Mouse (Mus musculus): ENCODE data around the gene Paqr4.

Gene Paqr4

GRCm38 (mm10) chr17:23740598-23741021 is at the start of gene Paqr4:
Paqr4 (minus strand) TSS chr17:23740867.
- no peak for DNase-seq

GRCm38 (mm10) chr17:23789749-23790268 is 49.1 kb upstream of the Paqr4 start:
- no peak for DNase-seq

- DNase-seq, result no peak
These were observed 48.3 kb upstream of the Paqr4 start for GRCm38 (mm10) chr17:23788973-23789372.

GRCm38 (mm10) chr17:23786510-23786931 is 45.9 kb upstream of the Paqr4 start:
- DNase-seq, result no peak

- peak; percentile 98 for DNase-seq
These were observed 45.1 kb upstream of the Paqr4 start, which contains the start of gene Flywch2 for GRCm38 (mm10) chr17:23785561-23786471. Flywch2 (minus strand) TSS chr17:23786081.

- DNase-seq, result no peak
These were observed 42.7 kb upstream of the Paqr4 start for GRCm38 (mm10) chr17:23783352-23783751.

- DNase-seq, result no peak
These were observed 37.8 kb upstream of the Paqr4 start for GRCm38 (mm10) chr17:23778447-23778846.

GRCm38 (mm10) chr17:23777141-23777540 is 36.5 kb upstream of the Paqr4 start:
- DNase-seq, result no peak

- DNase-seq, result no peak
These were observed 35.5 kb upstream of the Paqr4 start for GRCm38 (mm10) chr17:23776216-23776615.

GRCm38 (mm10) chr17:23774090-23774489 is 33.4 kb upstream of the Paqr4 start:
- peak; percentile 97 for DNase-seq

- DNase-seq, result no peak
These were observed 33.0 kb upstream of the Paqr4 start for GRCm38 (mm10) chr17:23773676-23774075.

- peak; percentile 84 for DNase-seq
These were observed 31.5 kb upstream of the Paqr4 start for GRCm38 (mm10) chr17:23772219-23772556.

- peak; percentile 100 for DNase-seq
These were observed 30.9 kb upstream of the Paqr4 start, which contains the start of gene Flywch1 for GRCm38 (mm10) chr17:23771284-23772218. Flywch1 (minus strand) TSS chr17:23771602.

GRCm38 (mm10) chr17:23770896-23771283 is 30.2 kb upstream of the Paqr4 start:
- no peak for DNase-seq

- DNase-seq, result no peak
These were observed 29.8 kb upstream of the Paqr4 start for GRCm38 (mm10) chr17:23770493-23770892.

- DNase-seq, result no peak
These were observed 22.3 kb upstream of the Paqr4 start for GRCm38 (mm10) chr17:23762976-23763375.

- DNase-seq, result no peak
These were observed 20.5 kb upstream of the Paqr4 start for GRCm38 (mm10) chr17:23761155-23761554.

- DNase-seq, result no peak
These were observed 19.6 kb upstream of the Paqr4 start for GRCm38 (mm10) chr17:23760231-23760630.

- no peak for DNase-seq
These were observed 18.1 kb upstream of the Paqr4 start for GRCm38 (mm10) chr17:23758801-23759200.

GRCm38 (mm10) chr17:23757581-23757980 is 16.9 kb upstream of the Paqr4 start:
- no peak for DNase-seq

GRCm38 (mm10) chr17:23755689-23756088 is 15.0 kb upstream of the Paqr4 start:
- peak; percentile 96 for DNase-seq

- DNase-seq, result peak; percentile 91
These were observed 8.9 kb upstream of the Paqr4 start for GRCm38 (mm10) chr17:23749400-23750191.
